Mouse (Mus musculus): Measurements from ENCODE around the gene Bhmt2. TPM values are rescaled to one million over a fixed set of nuclear protein-coding genes. Genes with fewer than 3 reads are reported as not detected.
A peak's percentile ranks its signal among the peaks of the same experiment; 100 is the strongest.

Gene Bhmt2
- polyA plus RNA-seq, 1 experiment = not detected

DNA sequence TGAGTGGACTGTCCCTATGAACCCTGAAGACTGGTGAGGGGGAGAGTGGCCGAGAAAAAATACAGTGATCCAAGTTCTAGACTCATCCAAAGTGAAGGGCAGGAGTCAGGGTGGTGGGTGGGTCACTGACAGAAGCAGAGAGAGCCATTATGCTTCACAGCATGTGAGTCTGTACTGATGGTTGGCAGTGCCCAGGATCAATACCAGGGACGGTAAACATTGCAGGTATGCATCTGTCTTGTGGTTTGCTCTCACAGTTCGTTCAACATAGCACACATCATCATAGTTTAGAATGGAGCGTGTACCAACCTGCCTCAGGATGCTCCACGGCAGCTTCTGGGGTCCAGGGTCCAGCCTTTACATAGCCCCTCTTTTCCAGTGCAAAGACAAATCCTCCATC lies 41.2 kb downstream of the Bhmt2 start:
- Histone ChIP-seq H3K4me1 (replicated peaks; ENCODE audit: control insufficient read depth, insufficient read depth, low read length) (no peaks in the 10 kb centered on the region), H3K4me3 (ENCODE audit: control insufficient read depth, insufficient read depth, low read length) (no peak overlapping the region), H3K27me3 (ENCODE audit: control insufficient read depth, insufficient read depth, low read length) (no peaks in the 10 kb centered on the region), H3K36me3 (ENCODE audit: control insufficient read depth, insufficient read depth, low read length) (no peaks in the 10 kb centered on the region), H3K27ac (ENCODE audit: control insufficient read depth, insufficient read depth, low read length) (no peak overlapping the region)
- no peak for DNase-seq
- WGBS = 92% methylated on average over 5 of the region's 5 CpGs
- TF ChIP-seq CTCF (IDR thresholded peaks at IDR 0.05; ENCODE audit: borderline replicate concordance, control insufficient read depth, extremely low read depth, insufficient read depth, low read length, poor library complexity) (no peak), POLR2A (IDR thresholded peaks at IDR 0.05; ENCODE audit: control insufficient read depth, extremely low read depth, insufficient read depth, low read length, poor library complexity) (no peak)

DNA sequence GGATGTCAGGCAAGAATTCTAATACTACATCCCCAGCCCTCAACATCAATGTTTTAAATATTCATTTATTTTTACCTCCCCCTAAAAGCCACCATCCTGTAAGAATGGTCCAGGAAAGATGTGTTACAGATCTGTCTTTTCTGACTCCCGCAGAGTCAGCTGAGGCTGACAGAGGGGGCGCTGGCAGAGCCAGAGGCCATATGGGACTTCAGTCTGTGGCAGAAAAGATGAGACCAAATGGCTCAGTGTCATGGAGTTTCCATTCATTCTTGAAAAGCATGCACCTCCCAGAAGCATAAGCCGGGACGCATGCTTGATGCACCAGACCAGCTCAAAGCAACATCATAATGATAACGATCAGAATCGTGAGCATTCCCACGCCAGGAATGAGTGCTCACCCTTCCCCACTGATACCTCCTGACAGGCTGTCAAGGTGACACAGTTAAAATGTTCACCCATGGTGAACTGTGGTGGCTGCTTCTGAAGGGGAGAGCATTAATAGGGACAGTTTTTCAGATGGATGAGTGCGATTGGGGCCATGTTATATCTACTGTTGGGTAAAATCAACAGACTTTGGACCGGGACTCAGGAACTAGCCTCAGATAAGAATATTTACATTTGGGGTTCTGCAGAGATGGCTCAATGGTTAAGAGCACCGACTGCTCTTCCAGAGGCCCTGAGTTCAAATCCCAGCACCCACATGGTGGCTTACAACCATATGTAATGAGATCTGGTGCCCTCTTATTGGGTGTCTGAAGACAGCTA lies 43.0 kb downstream of the Bhmt2 start:
- no peak for DNase-seq
- no peak overlapping the region for H3K4me3 ChIP-seq (ENCODE audit: control insufficient read depth, insufficient read depth, low read length)
- 95% methylated on average over 10 of the region's 10 CpGs for WGBS
- H3K27ac ChIP-seq (ENCODE audit: control insufficient read depth, insufficient read depth, low read length) = no peak overlapping the region
- H3K36me3 ChIP-seq (ENCODE audit: control insufficient read depth, insufficient read depth, low read length) = no peaks in the 10 kb centered on the region
- H3K4me1 ChIP-seq (replicated peaks; ENCODE audit: control insufficient read depth, insufficient read depth, low read length) = no peaks in the 10 kb centered on the region
- H3K27me3 ChIP-seq (ENCODE audit: control insufficient read depth, insufficient read depth, low read length) = no peaks in the 10 kb centered on the region
- TF ChIP-seq POLR2A (IDR thresholded peaks at IDR 0.05; ENCODE audit: control insufficient read depth, extremely low read depth, insufficient read depth, low read length, poor library complexity) = no peak
- TF ChIP-seq CTCF (IDR thresholded peaks at IDR 0.05; ENCODE audit: borderline replicate concordance, control insufficient read depth, extremely low read depth, insufficient read depth, low read length, poor library complexity) = no peak

DNA sequence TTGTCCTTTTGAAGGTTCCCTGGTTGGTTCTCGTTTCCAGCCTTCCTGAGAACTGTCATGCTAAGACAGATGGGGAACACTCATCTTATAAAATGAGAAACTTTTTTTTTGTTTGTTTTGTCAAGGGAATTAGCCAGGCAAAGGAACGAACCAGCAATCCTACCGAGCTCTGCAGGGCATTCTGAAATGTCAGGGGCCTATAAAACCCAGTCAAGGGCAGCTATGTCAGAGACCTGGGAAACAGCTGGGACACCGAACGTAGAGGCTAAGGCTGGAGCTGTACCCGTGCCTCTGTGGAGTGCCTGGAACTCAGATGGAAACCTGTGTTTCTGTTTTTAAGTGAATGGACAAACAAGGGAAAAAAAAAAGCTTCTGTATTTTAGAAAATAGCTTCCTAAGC lies 45.2 kb downstream of the Bhmt2 start:
- WGBS = 79% methylated on average over 6 of the region's 6 CpGs
- H3K36me3 ChIP-seq (ENCODE audit: control insufficient read depth, insufficient read depth, low read length) = no peaks in the 10 kb centered on the region
- no peaks in the 10 kb centered on the region for H3K27me3 ChIP-seq (ENCODE audit: control insufficient read depth, insufficient read depth, low read length)
- no peak overlapping the region for H3K27ac ChIP-seq (ENCODE audit: control insufficient read depth, insufficient read depth, low read length)
- no peak for DNase-seq
- H3K4me1 ChIP-seq (replicated peaks; ENCODE audit: control insufficient read depth, insufficient read depth, low read length) = no peaks in the 10 kb centered on the region
- no peak overlapping the region for H3K4me3 ChIP-seq (ENCODE audit: control insufficient read depth, insufficient read depth, low read length)
- TF ChIP-seq POLR2A (IDR thresholded peaks at IDR 0.05; ENCODE audit: control insufficient read depth, extremely low read depth, insufficient read depth, low read length, poor library complexity) = no peak
- no peak for TF ChIP-seq CTCF (IDR thresholded peaks at IDR 0.05; ENCODE audit: borderline replicate concordance, control insufficient read depth, extremely low read depth, insufficient read depth, low read length, poor library complexity)

DNA sequence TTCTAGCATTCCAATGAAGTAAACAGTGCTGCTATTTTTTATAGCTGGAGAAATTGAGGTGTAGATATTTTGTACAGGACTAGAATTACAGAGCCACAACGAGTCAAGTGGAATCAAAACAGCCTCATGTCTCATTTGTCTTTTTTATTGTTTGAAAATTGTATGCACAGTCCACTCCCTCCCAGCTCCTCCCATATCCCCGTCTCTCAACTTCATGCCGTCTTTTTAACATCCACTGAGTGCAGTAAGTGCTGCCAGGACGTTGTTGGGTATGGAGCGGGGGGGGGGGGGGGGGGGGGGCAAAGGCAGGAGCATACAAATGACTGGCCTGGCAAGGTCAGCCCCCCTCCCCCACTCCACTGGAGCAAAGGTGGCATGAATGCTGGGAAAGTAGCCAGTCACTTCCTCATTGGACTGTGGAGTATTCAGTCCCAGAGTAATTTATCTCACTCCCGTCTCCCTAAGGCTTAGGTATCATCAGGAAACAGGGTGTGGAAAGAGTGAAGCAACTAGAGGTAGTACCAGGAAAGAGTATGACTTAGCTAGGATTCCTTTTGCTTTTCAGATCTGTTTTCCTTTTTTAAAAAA lies 59.6 kb downstream of the Bhmt2 start:
- DNase-seq = no peak

DNA sequence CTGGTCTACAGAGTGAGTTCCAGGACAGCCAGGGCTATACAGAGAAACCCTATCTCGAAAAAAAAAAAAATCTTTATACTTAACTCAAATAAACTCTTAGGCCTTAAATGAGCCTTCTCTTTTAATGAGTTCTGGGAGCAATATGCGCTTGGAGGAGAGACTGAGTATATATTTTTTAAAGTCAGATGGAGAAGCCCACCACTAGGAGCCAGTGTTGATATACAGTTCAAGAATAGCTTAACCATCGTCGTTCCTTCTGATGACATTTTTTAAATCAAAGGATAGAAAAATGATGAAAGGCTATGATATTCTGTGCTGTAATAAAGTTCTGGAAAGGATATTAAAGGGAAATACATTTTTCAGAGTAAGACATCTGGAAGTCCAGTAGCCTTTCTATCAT lies 60.3 kb downstream of the Bhmt2 start:
- no peaks in the 10 kb centered on the region for H3K27me3 ChIP-seq (ENCODE audit: control insufficient read depth, insufficient read depth, low read length)
- no peaks in the 10 kb centered on the region for H3K4me1 ChIP-seq (replicated peaks; ENCODE audit: control insufficient read depth, insufficient read depth, low read length)
- H3K36me3 ChIP-seq (ENCODE audit: control insufficient read depth, insufficient read depth, low read length) = no peaks in the 10 kb centered on the region
- no peak overlapping the region for H3K27ac ChIP-seq (ENCODE audit: control insufficient read depth, insufficient read depth, low read length)
- WGBS = 78% methylated on average over 4 of the region's 4 CpGs
- TF ChIP-seq CTCF (IDR thresholded peaks at IDR 0.05; ENCODE audit: borderline replicate concordance, control insufficient read depth, extremely low read depth, insufficient read depth, low read length, poor library complexity) = no peak
- no peak for TF ChIP-seq POLR2A (IDR thresholded peaks at IDR 0.05; ENCODE audit: control insufficient read depth, extremely low read depth, insufficient read depth, low read length, poor library complexity)
- DNase-seq = no peak
- no peak overlapping the region for H3K4me3 ChIP-seq (ENCODE audit: control insufficient read depth, insufficient read depth, low read length)

More for the DNA sequence above, 59.6 kb downstream of the Bhmt2 start:
- Histone ChIP-seq H3K4me3 (ENCODE audit: control insufficient read depth, insufficient read depth, low read length) (no peak overlapping the region), H3K27me3 (ENCODE audit: control insufficient read depth, insufficient read depth, low read length) (no peaks in the 10 kb centered on the region), H3K36me3 (ENCODE audit: control insufficient read depth, insufficient read depth, low read length) (no peaks in the 10 kb centered on the region), H3K4me1 (replicated peaks; ENCODE audit: control insufficient read depth, insufficient read depth, low read length) (no peaks in the 10 kb centered on the region), H3K27ac (ENCODE audit: control insufficient read depth, insufficient read depth, low read length) (no peak overlapping the region)
- 68% methylated on average over 6 of the region's 6 CpGs for WGBS
- no peak for TF ChIP-seq POLR2A (IDR thresholded peaks at IDR 0.05; ENCODE audit: control insufficient read depth, extremely low read depth, insufficient read depth, low read length, poor library complexity)
- no peak for TF ChIP-seq CTCF (IDR thresholded peaks at IDR 0.05; ENCODE audit: borderline replicate concordance, control insufficient read depth, extremely low read depth, insufficient read depth, low read length, poor library complexity)

DNA sequence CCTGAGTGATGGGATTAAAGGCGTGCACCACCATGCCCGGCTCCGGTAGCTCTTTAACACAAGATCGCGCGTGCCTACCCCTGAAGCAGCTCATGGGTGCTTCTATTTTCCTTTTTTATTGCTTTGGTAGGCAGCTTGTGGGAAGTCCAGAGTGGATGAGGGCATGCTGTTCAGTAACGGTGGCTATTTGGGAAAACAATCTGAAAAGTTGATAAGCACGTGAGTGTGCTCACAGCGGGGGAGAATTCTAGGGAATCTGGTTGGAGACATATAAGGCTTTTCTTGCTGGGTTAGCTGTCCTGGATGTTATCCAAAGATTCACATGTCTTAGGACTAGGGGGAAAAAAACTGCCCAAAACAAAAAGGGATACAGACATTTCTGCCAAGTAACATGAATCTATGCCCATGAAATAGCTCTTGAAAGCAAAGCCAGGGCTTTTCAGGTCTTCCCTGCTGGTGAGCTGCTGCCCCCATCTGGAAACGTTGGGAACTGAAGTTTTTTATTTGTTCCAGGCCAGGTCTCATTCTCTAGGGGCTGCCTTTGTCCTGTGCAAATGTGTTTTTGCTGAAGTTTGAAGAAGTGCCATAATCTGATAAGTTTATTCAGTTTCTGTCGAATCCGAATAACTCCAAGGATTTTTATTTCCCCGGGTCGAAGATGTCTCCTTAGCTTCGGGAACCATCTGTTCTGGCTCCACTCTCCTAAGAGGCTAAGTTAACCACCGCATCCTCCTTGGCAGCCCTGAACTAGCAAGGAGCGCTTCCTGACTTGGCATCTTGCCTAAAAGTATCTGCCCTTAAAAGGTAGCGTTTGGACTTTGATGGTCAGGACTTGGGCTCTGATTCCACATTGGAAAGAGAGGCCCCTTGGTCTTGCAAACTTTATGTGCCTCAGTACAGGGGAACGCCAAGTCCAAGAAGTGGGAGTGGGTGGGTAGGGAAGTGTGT lies 61.2 kb downstream of the Bhmt2 start:
- Histone ChIP-seq H3K36me3 (ENCODE audit: control insufficient read depth, insufficient read depth, low read length) (no peaks in the 10 kb centered on the region), H3K4me3 (ENCODE audit: control insufficient read depth, insufficient read depth, low read length) (no peak overlapping the region), H3K27me3 (ENCODE audit: control insufficient read depth, insufficient read depth, low read length) (no peaks in the 10 kb centered on the region), H3K4me1 (replicated peaks; ENCODE audit: control insufficient read depth, insufficient read depth, low read length) (no peaks in the 10 kb centered on the region), H3K27ac (ENCODE audit: control insufficient read depth, insufficient read depth, low read length) (no peak overlapping the region)
- TF ChIP-seq POLR2A (IDR thresholded peaks at IDR 0.05; ENCODE audit: control insufficient read depth, extremely low read depth, insufficient read depth, low read length, poor library complexity) (no peak), CTCF (IDR thresholded peaks at IDR 0.05; ENCODE audit: borderline replicate concordance, control insufficient read depth, extremely low read depth, insufficient read depth, low read length, poor library complexity) (no peak)
- 62% methylated on average over 19 of the region's 19 CpGs for WGBS
- peak; percentile 65 for DNase-seq
